Mouse (Mus musculus) left cerebral cortex, adult 11 months (tissue): Measurements from ENCODE around the gene Agtrap.
"Not testable (repeated sequence)": the region's sequence is repeated elsewhere in the genome, so short reads cannot be mapped to it uniquely, and the experiment has no call there.

ENCODE experiments used
- DNase-seq: peaks from one replicate; pipeline ENCODE4 v3.0.0; 2022; ENCODE audit warnings: low spot score

Agtrap gene

DNA sequence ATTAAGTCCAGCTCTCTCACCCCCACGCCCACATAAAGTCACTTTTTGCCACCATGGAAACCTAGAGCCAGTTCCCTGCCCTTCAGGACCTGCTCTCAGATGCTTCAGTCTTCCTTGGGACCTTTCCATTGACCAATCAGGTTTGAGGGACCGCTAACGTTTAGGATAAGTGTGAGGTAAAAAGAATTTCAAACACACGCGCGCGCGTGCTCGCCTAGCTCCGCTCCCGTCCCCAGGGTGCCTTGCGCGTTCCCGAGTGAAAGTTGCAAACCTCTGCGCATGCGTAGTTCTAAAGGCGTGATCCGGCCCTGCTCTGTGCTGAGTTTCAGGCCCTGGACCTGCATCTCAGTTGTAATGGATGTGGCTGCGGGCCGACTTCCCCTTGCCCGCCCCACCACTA is 12.6 kb downstream of the Agtrap start:
- DNase-seq, result peak; percentile 51

DNA sequence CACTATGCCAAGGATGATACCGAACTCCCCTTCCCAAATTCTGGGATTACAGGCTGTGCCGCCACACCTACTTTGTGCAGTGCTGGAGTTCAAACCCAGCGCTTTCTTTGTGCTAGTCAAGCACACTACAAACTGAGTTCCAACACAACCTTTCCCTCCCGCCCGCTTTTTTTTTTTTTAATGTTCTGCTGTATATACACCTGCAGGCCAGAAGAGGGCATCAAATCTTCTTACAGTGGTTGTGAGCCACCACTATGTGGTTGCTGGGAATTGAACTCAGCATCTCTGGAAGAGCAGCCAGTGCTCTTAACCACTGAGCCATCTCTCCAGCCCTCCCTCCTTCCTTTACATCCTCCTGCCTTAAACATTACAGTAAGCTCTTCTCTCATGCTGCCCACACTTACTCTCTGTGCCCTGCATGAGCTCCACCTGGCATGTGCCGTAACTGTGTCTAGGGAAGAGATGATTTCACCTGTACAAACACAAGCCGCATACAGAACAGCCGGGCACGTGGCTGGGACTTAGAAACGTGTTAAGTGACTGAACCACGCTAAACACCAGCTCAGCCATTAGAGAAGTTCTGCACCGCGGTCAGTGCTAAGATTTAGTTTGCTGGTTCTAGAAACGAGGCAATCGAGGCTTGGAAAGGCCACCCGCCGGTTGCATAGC is 13.2 kb downstream of the Agtrap start:
- no peak for DNase-seq

DNA sequence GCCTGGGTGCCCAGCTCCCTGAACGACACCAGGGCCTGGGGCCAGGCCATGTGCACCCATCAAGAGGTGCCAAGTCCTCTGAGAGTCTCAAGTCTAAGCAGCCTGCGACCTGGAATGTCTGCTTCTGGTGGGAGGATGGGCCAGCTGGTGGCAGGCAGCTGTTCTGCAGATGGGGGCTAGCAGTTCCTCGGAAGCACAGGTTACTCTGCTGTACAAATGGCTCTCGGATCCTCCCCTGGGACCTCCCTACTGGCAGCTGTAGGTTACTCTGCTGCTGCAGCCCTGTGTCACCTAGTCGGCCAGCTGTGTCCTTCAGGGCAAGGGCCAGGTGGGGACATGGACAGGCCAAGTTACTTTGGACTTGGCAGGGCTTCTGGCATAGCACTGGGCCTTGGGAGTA is 16.3 kb downstream of the Agtrap start:
- no peak for DNase-seq

- no peak for DNase-seq
Measured at GRCm38 (mm10) chr4:148069602-148070218, 18.1 kb downstream of the Agtrap start.

DNA sequence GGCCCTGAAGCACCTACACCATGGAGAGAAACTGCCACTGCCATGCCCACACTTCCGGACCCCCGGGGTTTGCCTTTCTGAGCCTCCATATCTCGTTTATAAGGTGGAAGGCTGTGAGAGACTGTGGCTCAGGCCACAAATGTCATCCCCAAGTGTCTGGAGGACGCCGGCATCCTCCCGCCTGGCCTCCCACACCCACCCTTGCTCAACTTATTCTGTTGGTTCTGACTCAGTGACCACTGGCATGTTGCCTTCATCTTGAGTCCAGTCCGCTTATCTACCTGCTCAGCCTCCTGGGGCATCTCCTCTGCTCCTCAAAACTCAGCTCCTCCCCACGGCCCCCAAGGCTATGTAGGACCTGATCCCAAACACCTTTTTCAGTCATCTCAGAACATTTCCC is 20.5 kb downstream of the Agtrap start:
- DNase-seq, result no peak

- no peak for DNase-seq
Measured at GRCm38 (mm10) chr4:148066401-148066744, 21.5 kb downstream of the Agtrap start.

GRCm38 (mm10) chr4:148065702-148066400 is 22.0 kb downstream of the Agtrap start:
- no peak for DNase-seq

DNA sequence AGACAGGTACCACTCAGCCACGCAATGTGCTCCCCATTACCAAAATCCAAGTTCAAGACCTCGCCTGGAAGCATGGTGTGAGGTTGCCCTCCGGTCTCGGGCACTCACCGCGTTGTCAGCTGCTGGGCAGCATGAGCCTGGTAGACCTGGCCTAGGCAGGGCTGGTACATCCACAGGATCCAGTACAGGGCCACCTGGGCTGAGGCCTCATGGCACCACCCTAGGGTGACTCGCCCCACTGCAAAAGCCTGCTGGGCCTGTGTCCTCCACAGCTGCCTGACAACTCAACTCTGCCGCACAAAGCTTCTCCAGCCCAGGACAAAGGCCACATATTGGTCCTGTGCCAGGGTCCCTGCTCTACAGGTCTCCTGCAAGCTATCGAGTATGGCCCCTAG is 26.7 kb downstream of the Agtrap start:
- no peak for DNase-seq

DNA sequence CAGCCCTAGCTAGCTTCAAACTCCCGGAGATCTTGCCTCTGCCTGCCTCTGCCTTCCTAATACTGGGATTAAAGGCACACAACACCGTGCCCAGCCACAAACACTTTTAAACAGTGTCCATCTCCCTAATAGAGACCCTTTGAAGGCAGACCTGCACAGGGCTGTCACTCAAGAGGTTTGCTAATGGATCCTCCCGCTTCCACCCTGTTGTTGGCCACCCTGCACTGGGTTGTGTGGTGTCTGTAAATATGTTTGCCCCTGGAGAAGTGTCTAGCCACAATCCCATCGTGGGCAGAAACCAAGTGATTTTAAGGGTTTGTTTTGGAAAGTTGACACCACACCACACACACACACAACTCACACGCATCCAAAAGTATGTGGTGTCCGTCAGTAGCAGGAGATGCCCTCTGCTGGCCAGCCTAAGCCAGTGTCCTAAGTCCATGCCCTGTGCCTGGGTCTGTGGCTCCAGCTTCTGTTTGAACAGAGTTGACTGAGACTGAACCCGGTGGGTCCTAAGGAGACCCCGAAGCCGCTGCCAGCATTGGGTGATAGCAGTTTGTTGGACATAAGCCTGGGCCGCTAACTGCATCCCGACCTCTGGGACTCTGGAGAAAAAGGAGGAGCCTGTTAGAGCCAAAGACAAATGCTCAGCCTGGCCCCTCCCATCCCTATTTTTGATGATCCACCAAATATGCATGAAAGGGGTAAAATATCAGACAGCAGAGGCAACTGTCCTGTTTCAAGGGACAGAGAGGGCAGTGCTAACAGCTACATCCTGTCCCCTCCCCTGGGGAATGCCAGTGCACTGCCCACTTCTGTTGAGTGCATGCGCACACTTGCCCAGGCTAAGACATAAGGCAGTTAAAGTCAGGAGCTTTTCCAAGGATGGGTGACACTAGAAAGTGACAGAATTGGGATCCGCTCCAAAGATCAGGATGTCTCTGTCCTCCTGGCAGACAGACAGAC is 27.4 kb downstream of the Agtrap start:
- DNase-seq, result no peak

GRCm38 (mm10) chr4:148058993-148059392 is 28.8 kb downstream of the Agtrap start:
- DNase-seq, result no peak

DNA sequence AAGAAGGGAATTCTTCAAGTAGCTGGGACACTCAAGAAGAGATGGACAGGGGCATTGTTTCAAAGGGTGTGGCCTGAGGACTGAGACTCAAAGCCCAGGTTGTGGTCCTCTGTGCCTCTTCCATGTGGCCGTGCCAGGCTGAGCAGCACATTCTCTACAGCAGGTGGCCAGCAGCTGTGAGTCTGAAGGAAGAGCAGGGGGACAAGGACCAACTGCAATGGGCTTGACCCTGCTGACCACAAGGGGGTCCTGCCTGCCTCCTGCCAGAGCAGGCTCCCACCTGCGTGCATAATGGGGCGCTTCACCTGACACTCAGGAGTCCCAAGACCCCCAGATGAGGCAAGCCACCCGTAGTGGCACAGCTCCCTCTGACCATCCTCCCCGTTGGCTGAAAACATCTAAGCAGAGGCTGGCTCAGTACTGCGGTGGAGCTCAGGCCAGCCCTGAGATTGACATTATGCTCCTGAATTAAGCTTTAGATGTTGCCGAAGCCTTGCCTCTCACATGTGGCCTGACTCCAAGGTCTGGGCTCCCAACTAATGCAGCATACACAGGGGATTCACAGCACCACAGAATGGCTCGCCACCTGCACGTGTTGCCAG is 29.5 kb downstream of the Agtrap start:
- no peak for DNase-seq

DNA sequence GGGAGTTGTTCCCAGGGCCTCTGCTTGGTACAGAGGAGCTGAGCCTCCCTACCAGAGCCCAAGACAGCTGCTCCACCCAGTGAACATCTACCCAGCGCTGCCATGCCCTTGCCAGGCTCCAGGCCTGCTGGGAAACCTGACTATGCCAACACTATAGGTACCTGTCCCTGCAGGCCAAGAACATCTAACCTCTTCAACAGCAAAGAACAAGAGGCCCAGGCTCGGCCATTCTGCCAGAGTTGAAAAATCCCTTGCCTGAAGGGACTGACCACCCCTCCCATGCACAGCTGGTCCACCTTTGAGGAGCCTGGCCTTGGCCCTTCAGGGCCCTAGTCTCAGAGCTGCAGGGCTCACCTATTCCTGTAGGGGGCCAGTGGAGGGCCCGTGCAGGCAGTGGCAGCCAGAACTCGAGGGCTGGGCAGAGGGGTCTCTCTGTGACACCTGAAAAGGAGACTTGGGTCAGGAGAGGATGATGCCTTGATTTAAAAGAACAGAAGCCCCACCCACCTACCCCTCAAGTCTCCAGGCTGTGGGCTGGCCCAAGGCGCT is 30.1 kb downstream of the Agtrap start:
- DNase-seq, result no peak

DNA sequence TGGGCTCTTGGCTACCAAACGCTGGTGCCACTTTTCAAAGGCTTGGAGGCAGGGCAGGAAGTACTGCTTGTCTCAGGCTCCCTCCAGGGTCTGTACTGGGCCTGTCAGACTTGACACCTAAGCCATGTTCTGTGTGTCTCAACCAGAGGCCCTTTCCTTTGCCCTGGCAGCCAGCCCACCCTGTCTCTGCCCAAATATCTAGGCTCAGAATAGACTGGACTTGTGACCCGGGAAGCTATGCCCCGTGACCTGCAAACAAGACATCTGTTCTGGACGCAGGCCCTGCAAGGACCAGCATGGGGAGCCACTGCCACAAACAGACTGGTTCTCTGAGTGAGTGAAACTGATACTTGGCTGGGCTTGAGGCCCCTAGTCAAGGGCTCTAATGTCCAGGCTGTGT is 31.0 kb downstream of the Agtrap start:
- no peak for DNase-seq

DNA sequence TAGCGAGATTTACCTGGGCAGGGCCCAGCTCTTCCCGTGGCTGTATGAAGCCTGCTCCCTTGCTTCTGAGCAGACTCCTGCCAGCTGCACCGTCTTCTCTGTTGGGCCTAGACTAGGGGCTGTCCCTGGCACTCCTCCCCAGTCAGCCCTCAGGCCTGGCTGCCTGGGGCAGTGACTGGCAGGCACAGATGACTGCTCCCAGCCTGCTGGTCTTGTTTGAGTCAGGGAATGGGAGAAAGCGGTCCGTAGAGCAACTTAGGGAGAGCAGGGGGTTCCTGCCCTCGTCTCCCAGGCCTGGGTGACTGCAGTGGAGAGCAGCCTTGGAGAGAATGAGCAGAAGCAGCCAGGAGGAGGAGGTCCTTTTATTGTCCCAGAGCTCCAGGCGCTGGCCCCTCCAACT is 31.6 kb downstream of the Agtrap start:
- DNase-seq, result no peak

DNA sequence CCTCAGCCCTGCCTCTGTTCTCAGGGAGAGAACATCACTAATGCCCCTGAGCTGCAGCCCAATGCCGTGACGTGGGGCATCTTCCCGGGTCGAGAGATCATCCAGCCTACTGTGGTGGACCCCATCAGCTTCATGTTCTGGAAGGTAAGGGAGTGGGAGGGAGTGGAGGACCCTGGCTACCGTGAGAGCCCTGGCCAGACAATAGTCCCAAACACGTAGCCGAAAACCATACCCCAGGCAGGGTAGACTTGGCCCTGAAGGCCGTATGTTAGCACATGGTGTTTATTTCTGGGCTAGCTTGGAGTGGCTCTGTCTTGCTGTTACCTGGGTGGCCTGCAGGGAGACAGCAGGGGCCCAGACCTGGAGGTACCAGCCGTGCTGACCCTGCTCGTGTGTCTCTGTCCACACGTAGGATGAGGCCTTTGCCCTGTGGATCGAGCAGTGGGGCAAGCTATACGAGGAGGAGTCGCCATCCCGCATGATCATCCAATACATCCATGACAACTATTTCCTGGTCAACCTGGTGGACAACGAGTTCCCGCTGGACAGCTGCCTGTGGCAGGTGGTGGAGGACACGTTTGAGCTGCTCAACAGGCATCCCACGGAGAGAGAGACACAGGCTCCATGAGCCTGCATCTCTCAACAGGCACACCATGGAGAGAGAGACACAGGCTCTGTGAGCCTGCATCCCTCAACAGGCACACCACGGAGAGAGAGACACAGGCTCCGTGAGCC is 32.7 kb downstream of the Agtrap start:
- no peak for DNase-seq

- DNase-seq, result peak; percentile 64
Measured at GRCm38 (mm10) chr4:148053417-148053920, 34.4 kb downstream of the Agtrap start.

DNA sequence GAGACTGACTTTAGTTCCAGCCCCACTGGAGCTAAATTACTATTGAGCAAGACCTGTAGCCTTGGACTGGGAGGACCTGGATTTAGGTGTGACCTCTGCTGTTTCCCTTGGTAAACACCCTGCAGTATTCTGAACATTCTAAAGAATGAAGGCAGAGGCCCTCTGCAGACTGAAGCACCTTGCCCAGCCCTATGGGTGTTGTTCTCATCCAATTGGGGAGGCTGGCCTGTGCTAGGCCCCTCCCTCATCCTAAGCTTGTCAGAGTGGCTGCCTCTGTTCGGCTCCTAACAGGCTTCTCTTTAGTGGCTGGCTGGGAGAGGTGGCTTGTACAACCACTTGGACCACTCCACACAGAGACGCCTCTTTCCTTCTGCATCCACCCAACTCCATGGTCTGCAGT is 34.9 kb downstream of the Agtrap start:
- no peak for DNase-seq

GRCm38 (mm10) chr4:148051886-148052285 is 35.9 kb downstream of the Agtrap start:
- no peak for DNase-seq

GRCm38 (mm10) chr4:148051046-148051776 is 36.6 kb downstream of the Agtrap start:
- DNase-seq, result no peak

DNA sequence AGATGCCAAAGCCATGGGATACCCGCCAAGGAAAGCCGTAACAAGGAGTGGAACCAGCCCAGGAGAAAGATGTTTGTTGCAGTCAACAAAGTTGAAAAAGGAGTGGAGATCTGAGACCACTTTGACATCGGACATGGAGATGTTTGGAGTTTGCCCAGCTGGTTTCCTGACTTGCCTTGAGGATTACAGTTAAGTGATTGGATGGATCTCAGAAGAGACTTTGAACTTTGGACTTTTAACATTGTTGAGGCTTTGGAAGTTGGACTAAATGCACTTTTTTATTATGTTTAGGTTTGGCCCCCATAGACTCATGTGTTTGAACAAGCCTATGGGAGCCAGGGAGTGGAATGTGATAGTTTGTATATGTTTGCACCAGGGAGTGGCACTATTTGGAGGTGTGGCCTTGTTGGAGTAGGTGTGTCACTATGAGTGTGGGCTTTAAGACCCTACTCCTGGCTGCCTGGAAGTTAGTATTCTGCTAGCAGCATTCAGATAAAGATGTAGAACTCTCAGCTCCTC is 37.4 kb downstream of the Agtrap start:
- DNase-seq, result not testable (repeated sequence)
